Mouse (Mus musculus) adrenal gland, adult (tissue): ENCODE data around the gene 6030445D17Rik.

ENCODE experiments used
- DNase-seq, 2 experiments: peaks; one replicate each; pipeline ENCODE4 v3.0.0; 2022 to 2023; ENCODE audit warnings: low spot score in 1 of 2; ENCODE audit not compliant: inconsistent age in 2 of 2

6030445D17Rik gene

DNA sequence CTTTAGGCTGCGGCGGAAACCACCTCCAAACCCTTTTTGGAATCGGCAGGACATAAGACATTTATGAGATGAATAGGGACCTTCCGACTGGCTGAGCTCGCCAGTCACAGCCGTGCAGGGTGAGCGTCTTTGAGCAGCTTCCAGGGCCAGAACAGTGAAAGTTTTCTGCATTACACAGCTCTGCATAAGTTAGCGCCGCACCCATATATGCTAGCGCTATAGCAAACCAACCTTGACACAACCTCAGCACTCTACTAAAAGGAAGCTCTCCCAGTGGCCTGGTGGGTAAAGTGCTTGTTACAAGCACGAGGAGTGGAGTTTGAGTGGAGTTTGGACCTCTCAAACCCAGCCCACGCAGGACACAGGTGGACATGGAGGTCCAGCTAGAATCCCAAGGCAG lies 2.8 kb upstream of the 6030445D17Rik start:
- DNase-seq: no peak

DNA sequence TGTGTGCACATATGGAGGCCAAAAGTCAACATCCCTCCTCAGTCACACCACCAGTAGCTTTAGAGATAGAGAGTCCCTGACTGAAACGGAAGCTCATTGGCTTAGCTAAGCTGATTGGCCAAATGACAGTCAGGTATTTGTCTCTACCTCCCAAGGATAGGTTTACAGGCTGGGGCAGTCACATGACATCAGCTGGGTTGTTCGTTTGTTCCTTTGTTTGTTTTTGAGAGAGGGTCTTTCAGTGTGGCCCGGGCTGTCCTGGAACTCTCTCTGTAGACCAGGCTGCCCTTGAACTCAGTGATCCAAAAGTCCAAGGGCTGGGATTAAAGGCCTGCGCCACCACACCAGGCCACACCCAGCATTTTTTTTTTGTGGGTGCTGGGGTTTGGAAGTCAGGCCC lies 844 bp upstream of the 6030445D17Rik start:
- DNase-seq: no peak

DNA sequence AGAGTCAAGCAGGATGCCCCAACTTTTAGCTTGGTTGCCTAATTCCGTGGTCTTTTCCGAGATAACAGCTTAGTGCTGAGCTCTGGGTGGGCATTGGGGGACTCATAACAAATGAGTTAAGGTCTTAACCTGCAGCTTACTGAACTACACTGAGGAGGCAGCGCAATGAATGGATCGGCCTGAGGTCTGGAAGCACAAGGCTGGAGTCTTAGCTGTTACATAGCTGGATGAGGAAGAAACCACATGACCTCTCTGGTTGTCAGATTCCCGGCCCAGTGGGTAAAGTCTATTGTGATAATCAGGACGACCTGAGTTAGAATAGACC lies 327 bp upstream of the 6030445D17Rik start:
- DNase-seq: no peak

DNA sequence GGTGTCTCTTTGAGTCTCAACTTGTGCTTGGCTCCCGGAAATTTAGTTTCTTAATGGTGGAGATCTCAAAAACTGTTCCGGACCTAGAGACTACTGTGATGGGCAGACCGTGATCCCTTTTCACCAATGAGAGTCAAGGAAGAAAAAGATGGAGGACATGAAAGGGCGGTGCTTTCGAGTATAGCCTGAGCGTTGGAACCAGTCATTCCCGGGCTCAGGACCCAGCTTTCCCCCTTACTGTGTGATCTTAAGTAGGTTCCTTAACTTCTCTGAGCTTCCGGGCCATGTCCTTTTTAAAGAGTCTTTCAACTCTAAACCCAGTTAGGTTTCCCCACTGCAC lies 759 bp downstream of the 6030445D17Rik start:
- peak in 1 of 2 experiments; percentile 77 for DNase-seq

DNA sequence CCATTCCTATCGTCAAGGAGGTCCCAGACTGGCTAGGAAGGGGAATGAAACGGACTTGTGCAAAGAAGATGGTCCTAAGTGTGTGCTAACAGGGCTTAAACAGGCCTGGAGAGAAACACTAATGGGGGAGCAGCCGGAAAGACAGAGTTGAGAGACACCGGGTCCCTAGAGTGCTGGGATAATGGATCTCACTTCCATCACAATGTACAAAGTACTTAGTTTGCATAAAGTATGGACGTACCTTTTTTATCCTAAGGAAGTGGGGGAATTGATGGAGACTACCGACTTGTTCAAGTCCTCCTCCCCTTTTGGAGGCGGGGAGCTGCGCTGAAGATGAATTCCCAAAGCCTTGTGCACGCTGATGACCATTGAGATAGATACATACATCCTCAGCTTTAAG lies 1.4 kb downstream of the 6030445D17Rik start:
- DNase-seq: no peak

DNA sequence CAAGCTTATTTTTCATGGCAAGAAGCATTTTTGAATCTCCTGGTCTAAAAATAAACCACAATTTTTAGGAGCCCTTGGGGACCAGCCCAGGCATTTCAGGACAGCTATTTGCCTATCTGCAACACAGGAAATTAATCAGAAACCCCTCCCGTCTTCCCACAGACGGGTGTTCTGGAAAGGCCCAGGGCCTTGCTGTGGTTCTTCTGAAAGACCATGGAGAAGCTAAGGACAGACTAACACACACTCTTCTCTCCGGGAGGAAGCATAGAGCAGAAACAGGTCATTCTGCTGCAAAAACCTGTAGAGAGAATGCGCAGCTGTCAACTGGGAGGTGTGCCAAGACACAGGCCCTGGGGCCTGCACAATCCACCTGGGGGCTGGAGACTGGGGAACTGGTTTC lies 4.2 kb downstream of the 6030445D17Rik start:
- DNase-seq: peak in 1 of 2 experiments; percentile 52

DNA sequence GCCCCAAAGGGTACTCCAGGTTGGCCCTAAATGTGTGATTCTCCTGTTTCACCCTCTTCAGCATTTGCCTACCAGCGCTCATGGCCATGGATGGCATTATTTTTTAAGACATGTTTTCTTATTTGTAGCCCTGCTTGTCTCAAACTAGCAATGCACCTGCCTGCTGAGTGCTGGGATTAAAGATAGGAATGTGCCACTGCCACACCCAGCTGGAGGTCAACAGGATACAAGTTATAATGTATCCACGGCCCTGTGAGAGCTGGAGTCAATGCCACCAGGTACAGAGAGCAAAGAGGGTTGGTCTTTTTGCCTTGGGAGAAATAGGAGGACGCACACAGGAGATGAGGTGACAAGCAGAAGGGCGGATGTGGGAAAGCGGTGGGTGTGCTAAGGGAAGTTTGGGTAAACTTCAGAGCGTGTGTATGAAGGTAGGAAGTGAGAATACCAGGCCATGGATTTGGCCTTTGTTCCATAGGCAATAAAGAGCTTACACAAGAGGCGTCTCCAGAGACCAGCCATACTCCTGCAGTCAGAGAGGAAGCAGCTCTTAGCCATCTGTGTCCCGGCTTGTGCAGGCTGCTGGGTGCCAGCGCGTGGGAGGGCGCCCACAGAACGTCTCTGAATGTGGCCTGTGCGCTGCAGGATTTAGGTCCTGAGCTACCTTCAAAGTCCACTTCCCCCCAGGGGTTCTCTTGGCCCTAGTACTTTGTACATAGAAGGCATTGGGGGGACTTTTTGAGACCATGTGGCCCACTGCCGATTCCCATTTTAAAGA lies 6.7 kb downstream of the 6030445D17Rik start:
- peak; percentile 32 to 67 for DNase-seq

DNA sequence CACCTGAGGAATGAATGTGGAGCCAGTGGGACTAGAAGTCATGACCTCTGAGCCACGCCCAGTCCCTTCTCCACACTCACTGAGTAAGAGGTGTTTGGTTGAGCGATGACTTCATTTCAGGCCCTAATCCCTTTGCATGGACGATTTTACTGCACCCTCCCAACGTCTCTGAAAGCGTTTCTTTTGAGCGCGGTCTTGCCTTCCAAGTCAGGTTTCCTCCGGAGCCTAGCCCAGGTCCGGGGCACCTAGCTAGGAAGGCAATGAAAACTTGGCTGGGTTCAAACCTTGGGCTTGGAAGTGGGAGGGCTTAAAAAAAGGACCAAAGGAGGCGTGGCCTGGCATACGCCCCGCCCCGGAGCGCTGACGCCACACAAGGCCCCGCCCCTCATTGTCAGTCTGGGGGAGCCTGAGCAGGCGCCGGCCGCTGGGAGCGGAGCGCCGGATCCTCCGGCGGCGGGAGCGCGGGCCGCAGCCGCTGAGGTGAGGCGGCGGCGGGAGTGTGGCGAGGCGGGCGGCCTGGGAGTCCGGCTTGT lies 7.4 kb downstream of the 6030445D17Rik start, which contains the start of gene Luzp1:
Luzp1 (plus strand) TSS at position 391 of the 533 bp plus-strand sequence.
- peak; percentile 95 to 99 for DNase-seq

DNA sequence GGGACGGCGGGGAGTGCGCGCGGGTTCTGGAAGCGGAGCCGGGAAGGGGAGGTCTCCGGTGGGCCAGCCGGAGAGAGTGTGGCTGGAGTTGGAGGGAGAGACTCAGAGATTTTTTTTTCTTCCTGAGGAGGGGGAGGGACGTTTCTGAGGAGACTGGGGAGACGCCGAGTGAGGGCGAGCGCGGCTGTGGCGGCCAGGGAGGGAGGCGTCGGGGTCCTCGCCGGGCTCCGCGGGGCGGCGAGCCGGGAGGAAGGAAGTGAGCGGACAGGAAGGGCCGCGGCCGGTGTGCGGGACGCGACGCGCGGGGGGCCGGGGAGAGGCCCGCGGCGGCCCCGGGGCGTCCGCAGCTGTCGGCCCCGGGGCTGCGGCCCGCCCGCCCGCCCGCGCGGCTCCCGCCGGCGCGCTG lies 7.9 kb downstream of the 6030445D17Rik start:
- no peak for DNase-seq

DNA sequence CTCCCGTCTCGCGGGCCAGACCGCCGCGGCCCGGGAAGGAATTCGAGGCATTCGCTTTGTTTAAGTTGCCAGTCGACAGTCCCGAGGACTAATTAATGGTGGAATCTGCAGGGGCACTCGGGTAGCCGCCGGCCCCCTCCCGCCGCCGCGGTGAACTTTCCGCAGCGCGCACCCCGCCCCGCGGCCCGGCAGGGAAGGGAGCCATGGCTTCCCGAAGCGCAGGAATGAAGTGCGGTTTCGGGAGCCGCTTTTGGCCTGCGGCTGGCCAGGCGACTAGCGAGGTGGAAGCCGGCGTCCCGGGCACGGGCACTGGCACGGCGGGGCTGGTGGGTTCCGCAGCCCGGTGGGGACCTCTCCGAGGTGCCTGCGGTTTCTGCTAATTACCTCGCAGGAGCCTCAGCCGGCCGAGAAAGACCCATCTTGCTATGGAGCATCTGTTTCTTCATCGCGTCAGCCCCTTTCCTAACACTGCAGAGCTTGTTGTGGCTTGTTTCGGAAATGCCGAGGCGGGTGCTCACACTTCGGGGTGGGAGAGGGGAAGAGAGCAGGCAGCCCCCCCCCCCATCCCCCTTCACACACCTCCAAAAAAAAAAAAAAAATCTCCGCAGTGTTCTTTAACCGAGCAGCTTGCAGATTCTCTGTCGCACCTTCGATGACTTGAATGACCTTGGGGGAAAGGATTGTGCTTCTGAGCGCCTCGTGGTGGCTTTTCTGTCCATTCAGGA lies 8.5 kb downstream of the 6030445D17Rik start:
- peak; percentile 65 to 89 for DNase-seq

DNA sequence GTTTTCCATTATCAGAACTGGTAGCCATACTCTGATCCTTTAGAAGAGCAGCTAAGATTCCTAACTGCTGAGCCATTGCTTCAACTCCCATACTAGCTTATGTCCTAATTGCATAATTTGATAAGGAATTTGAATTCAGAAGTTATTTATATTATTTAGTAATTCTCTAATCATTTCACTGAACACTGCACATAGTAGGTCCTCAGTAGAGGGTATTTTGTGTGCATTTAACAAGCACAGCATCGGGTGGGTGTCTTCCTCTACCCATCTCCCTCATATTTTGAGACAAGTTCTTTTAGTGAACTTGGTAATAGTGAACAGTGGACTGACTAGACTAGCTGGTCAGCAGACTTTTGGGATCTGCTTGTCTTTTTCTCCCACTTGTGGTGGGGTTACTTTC lies 14.6 kb downstream of the 6030445D17Rik start:
- no peak for DNase-seq

DNA sequence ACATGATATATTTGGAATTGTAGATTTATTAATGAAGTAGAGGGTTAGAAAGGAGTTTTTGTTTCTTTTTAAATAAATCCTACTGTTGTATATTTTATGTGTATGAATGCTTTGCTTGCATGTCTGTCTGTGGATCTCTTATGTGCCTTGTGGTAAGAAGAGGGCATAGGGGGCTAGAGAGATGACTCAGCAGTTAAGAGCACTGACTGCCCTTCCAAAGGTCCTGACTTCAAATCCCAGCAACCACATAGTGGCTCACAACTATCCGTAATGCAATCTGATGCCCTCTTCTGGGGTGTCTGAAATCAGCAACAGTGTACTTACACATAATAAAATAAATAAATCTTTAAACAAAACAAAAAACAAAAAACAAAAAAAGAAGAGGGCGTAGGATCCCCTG lies 24.5 kb downstream of the 6030445D17Rik start:
- DNase-seq: no peak

DNA sequence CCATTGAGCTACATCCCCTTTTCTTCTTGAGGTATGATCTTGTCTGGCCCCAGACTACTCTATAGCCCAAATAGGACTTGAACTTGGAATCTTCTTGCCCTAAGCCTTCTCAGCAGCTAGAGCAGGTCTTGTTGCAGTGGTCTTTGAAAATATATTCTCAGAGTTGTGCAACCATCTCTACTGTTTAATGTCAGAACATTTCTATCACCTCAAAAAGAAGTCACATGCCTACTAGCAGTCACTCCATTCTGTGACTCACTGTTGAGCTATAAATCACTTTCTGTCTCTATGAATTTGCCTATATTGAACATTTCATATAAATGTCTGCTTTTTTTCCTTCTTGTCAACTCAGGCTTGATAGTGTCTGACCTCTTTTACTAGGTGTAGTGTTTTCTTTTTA lies 33.9 kb downstream of the 6030445D17Rik start:
- DNase-seq: no peak

DNA sequence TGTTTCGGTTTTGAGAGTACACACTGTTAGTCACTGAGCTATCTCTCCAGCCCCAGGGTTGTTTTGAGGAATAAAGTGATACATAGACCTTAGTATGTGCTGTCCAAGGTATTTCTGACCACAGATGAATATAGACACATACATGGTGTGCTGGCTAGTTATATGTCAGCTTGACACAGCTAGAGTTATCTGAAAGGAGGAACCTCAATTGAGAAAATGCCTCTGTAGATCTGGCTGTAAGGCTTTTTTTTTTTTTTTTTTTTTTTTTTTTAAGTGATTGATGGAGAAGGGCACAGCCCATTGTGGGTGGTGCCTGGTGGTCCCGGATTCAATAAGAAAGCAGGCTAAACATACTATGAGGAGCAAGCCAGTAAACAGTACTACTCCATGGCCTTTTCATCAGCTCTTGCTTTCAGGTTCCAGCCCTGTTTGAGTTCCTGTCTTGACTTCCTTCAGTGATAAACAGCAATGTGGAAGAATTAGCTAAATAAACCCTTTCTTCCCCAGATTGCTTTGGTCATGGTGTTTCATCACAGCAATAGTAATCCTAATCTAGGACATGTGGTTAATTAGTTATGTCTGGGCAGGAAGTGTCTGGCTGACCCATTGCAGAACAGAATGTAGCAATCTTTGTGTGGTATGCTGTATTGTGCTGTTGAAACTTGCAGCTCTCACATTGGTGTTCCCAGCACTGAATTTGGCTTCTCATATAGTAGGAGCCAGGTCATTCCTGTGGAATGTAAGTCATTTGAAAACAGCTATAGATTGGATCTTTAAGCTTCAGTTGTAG lies 43.6 kb downstream of the 6030445D17Rik start:
- no peak for DNase-seq

DNA sequence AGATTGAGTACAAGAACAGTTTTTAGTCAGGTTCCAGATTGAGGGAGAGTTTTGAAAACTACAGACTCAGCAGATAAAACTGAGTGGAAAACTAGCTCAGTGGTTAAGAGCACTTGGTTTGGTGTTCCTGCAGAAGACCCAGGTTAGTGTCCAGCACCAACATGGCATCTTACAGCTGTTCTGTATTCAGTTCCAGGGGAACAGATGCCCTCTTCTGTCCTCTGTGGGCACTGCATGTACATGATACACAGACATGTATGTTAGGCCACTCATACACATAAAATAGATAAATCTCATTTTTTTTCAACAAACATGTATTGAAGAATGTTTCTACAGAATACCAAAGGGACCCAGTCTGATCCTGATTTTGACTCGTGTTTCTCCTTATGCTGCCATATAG lies 47.8 kb downstream of the 6030445D17Rik start:
- DNase-seq: peak; percentile 41 to 77

DNA sequence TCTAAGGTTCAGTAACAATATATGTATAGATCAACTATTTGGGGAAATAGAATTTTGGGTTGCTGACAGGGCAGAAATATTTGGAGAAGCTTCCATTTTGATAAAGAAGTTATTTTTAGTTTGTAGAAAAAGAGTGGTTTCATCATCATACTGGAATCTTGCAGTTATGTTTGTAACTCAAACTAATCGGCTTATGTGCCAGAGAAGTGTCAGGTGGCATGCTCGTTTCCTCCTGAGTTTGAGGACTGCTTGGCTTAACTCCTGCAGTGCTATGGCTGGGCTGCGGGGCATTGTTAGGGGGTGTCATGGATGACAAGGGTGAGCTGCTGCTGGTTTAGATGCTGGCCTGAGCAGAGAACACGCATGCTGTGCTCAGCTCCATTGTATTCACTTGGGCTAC lies 49.7 kb downstream of the 6030445D17Rik start:
- no peak for DNase-seq

DNA sequence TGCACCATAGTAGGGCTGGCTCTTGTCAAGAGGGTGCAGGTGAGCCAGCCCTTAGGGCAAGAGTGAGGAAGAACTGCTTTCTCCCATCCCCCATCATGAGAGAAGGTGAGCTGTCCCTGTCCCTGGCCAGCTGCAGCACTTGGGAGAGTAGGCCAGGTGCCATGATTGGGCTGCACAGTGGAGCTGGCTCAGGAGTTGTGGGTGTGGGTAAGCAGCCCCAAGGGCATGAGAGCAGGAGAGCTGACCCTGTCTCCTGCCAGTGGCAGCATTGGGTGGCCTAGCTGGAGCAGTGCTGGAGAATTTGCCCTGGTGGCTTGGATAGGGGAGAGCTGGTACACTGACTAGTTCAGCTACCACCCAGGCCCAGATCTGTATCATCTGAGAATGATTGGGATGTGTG lies 50.9 kb downstream of the 6030445D17Rik start:
- no peak for DNase-seq
